Mouse (Mus musculus) MN1 (cell line): Measurements from ENCODE around the gene Agbl1.
"Not testable (repeated sequence)": the region's sequence is repeated elsewhere in the genome, so short reads cannot be mapped to it uniquely, and the experiment has no call there.

Experiments used
- DNase-seq: peaks from one replicate; pipeline ENCODE4 v3.0.0-alpha.2; 2016; ENCODE audit warnings: low spot score

Gene Agbl1

DNA sequence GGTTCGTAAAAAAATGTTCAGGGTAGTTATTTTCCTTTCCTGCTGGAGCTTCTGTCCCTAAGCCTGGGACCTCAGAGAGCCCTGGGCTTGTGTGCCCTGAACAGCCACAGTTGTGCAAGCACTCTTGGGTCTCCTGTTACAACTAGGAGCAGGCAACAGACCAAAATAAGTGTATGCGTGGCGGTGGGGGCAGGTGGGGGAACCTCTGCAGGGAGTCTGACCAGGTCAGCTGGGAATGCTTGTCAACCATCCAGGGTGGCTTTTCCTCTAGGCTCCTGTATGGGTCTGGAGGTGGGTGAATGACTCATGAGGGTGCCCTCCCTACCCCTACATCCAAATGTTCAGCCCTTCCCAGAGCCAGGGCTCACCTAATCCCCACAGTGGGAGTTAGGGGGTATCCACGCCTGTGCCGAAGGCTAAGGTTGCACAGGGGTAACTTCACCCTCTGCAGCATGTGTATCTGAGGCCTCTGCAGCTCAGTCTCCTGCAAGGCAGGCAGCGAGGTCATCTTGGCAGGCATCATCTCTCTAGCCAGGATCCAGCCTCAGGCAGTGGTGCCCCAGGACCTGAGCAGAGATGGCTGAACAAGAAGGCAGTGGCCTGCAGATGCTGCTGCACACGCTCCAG lies at the start of gene Agbl1:
Gene Agbl1, plus strand, starts transcription at position 577 of the 627 bp plus-strand sequence.
- DNase-seq, result no peak

DNA sequence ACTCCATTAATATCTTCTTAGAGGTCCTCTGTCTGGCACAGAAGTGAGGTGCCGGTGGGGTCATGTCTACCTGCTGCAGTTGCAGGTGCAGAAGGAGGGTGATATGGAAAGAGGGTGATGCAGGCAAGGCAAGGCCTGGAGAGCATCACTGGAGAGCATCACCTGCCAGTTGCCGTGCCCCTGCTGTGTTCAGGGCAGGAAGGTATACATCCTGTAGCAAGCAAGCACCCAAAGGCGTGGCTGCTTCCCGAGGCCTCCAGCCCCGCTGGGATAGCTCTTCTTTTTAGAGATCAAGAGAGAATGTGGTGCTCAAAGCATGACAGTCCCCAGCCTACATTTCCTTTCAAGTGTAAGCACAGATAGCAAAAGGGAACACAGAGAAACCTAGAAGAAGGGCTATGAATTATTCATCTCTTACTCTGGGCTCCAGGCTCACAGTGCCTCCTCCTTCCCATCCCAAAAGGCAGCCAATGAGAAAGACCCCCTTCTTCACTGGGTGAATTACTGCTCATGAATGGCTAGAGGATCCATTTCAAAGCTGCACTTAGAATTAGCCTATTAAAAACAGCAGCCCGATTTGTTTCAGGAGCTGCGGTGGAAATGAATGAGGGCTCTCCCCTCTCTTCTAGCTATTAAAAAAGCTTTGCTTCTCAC lies 44.6 kb upstream of the Agbl1 start:
- no peak for DNase-seq

DNA sequence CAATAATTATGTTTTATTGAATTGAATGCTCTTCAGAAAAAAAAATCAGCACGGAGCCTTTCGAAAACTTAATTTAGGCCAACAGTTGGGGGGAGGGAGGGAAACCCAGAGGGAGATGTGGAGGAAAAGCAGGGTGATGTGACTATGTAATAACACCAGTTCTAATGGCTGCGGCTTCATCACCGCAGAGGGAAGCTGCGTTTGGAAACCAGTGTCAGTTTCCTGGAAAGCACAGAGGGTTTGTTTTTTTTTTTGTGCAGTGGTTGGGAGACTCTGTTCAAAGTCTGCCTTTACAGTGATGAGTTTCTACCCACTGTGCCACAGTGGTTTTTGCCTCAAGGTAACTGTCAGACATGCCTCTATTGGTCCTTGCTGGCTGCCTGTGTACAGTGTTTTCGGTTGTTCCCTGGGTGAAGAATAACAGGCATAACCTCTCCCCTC lies 44.0 kb upstream of the Agbl1 start:
- peak; percentile 11 for DNase-seq

DNA sequence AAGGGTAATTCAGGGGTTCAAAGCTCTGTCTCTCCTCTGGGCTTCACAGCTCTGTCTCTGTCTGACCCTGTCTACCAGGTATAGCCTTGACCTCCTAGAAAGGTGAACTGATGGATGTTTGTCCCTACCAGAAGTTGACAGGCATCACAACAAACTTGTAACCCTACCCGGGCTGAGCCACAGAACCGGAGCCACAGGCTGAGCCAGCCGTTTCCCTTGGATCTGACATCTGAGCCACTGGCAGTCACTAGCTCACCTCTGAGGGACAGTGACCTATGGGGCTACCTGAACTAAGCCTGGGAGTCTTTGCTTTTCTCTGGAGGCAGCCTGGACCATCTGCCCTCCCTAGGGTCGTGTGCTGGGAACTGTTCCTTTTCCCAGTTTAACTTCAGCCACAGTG lies 11.1 kb upstream of the Agbl1 start:
- no peak for DNase-seq

GRCm38 (mm10) chr7:76219797-76220469 lies 9.8 kb upstream of the Agbl1 start:
- no peak for DNase-seq

DNA sequence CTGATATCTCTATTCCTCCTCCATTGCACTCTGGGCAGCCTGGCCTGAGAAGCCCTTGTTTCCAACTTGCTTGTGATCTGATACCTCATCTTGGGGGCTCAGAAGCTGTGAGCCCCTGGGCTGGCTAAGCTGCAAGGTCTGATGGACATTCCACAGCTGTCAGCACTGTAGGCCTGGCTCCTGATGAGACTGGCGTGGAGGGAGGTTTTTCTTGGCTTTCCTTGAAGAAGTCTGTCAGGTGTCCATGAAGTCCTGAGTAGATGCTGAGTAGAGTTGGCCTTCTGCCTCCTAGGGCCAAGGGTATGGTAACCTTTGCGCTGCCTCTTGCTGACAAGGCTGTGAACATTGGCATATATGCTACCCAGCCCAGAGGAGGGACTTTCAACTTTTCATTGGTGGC lies 7.0 kb upstream of the Agbl1 start:
- DNase-seq, result no peak

DNA sequence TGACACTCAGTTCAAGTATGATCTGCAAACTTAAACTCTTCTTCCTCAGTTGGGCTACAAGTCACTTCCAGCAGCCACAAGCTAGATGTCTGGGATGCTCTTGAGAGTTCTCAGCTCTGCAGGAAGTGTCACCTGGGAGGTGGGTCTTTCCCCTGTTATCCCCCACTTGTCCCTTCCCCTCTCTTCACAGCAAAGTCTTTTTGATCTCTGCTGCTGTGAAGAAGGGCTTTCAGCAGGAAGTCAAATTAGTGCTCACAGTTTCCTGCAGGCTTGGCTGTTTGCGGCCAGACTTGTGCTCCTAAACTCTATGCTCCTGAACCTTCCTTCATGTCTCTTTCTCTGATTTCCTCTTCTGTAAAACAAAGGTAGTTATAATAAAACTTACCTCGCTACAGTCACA lies 806 bp upstream of the Agbl1 start:
- DNase-seq, result no peak

GRCm38 (mm10) chr7:76234321-76234720 lies 4.6 kb downstream of the Agbl1 start:
- no peak for DNase-seq

GRCm38 (mm10) chr7:76237497-76237896 lies 7.8 kb downstream of the Agbl1 start:
- DNase-seq, result no peak

DNA sequence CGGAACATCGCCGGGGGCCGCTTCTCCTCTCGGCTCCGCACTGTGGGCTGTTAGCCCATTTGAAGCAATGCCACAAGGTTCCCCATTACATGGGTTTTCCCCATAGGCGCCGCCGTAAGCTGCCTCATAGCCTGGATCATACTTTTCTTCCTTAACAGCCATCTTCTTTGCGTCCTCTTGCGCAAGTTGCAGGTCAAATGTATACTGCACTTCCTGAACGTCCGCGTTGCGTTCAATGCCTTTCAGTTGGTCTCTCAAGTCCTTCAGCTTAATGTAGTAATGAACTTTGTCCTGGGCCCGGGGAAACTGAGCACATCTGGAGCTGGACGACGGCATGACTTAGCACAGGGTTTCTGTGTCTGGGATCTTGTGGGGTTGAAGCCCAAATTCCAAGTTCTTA lies 15.2 kb downstream of the Agbl1 start:
- not testable (repeated sequence) for DNase-seq

DNA sequence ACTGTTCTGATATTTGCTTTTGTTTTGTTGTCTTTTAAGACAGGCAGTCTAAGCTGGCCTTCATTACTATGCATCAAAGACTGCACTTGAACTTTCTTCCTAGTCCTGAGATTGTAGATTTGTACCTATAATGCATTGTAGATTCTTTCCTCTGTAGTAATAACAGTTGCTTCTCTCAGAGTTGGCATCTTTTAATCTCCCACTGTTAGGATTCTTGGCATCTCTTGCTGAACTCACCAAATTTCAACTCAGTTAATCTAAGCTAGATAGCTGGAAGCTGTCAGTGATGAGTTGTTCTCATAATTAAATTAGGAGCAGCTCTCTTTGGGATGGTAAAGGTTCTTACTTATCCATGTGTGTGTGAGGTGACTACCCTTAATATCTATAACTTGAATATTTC lies 45.4 kb downstream of the Agbl1 start:
- no peak for DNase-seq

DNA sequence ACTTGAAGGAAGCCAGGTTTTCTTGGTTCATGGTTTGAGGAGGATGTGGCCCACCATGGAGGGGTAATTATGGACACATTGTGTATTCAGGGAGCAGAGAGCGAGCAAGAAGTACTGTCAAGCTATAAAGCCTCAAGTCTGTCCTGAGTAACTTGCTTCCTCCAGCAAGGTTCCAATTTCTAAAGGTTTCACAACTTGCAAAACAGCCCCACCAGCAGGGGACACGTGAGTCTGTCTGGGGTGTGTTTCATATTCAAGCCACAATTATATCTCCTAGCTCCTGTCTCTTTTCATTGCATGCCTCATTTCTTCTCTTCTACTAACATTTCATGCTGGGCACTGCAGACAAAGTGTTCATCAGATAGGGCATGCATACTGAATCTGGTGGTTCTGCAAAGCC lies 53.1 kb downstream of the Agbl1 start:
- peak; percentile 33 for DNase-seq

DNA sequence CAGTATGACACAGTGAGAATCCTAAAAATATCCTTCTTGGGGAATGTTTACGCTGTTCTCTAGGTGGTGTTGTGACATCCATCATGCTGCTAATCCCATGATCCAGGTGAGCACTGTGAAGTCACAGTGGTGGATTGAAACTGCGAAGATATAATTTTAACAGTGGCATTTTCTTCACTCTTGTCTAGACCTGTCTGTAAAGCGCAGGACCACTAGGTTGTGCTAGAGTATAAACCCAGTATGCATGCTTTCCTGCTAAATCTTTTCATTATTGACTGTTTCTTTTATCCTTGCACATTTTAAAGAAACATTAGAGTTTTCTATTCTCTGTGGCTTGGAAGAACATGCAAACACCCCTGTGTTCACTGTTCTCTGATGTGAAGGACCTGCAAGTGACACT lies 57.8 kb downstream of the Agbl1 start:
- peak; percentile 12 for DNase-seq

GRCm38 (mm10) chr7:76321866-76322553 lies 92.3 kb downstream of the Agbl1 start:
- no peak for DNase-seq

GRCm38 (mm10) chr7:76326091-76326490 lies 96.4 kb downstream of the Agbl1 start:
- DNase-seq, result no peak

- no peak for DNase-seq
Measured at GRCm38 (mm10) chr7:76339308-76339707, 109.6 kb downstream of the Agbl1 start.

- no peak for DNase-seq
Measured at GRCm38 (mm10) chr7:76341601-76342000, 111.9 kb downstream of the Agbl1 start.

DNA sequence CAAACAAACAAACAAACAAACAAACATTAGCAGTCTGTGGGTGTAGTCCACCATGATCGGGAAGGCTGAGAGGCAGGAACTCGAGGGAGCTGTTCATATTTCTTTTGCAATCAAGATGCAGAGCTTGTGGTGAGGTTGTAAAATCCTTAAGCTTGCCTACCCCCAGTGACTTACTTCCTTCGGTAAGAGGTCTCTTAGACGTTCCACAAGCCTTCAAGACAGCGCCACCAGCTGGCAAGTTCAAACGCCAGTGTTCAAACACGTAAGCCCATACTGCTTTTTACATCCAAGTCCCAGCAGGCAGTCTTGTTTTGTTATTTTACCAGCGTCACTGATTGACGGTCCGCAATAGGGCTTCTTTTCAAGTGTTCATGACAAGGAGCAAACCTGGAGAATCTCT lies 123.8 kb downstream of the Agbl1 start:
- DNase-seq, result no peak

DNA sequence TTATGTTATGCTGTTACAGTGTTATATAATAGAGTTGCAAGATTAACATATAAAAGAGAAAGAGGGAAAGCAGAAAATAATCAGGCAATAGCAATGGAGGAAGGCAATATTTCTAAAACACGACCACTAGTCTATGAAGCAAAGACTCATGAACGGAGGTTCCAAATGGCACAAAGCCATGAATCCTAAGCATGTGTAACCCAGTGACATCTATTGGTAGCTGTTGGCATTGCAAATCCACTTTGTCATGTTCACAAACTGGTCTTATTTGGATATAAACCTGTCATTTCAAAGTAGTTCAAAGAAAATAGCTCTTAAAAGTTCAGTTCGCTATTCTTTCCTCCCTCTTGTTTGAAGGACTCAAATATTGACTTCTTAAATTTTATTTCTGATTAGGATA lies 124.8 kb downstream of the Agbl1 start:
- DNase-seq, result peak; percentile 31

GRCm38 (mm10) chr7:76371269-76371668 lies 141.6 kb downstream of the Agbl1 start:
- DNase-seq, result no peak

DNA sequence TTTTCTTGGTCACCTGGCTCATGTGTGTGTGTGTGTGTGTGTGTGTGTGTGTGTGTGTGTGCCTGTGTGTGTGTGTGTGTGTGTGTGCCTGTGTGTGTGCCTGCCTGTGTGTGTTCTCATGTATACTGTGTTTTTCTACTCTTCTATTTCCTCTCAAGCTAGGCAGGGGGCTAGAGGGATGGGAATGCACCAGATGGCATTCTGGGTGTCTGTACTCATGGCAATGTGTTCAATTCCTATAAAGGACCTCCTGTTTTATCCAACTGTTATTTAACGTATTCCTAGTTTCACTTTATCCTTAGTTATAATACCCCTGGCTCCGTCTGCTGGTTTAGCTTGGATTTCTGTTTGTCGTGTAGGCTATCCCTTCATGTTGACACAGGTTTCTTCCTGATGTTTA lies 149.8 kb downstream of the Agbl1 start:
- DNase-seq, result no peak

GRCm38 (mm10) chr7:76381986-76382385 lies 152.3 kb downstream of the Agbl1 start:
- no peak for DNase-seq

DNA sequence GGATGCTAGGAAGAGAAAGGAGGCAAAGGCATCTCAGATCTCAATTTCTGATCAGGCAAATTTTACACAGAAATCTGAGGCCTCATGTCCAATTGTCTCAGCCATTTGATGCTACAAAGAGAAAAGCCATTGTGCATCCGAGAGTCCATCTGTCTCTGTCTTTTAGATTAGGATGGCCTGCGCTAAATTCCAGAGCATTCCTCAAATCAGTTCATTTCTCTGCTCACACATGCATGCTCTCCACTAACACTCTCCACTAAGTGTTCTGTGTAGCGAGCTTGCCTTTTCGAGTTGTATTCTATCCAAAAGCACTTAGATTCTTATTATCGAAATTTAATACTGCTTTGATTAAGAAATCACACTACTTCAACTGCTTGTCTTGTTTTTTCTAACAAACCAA lies 159.6 kb downstream of the Agbl1 start:
- DNase-seq, result no peak
